Mouse (Mus musculus) cerebellum, adult 9-11 months (tissue): ENCODE results near the gene Olfr78.

ENCODE experiments used
- DNase-seq: peaks from one replicate; pipeline ENCODE4 v3.0.0; 2022

Gene Olfr78

DNA sequence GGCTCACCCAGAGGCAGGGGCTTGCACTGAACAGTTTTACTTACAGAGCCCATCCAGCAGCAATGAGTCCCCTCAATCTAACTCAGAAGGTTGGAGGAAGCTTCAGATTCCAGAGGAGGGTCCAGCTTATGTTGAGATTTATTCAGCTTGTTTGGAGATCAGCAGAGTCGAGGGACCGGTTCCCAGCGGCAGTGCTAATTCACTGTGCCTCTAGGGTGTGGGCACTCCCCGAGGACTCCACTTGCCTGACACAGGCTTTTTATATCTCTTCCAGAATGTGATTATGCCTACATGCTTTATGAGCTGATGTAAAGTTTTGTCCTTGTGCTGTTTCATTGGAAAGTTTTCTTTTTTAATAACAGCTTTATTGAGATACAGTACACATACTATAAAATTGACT, at the start of gene Olfr78, which contains the start of gene Olfr560:
Gene Olfr78, minus strand, starts transcription at position 206 of the 400 bp plus-strand sequence.
Gene Olfr560, minus strand, starts transcription at position 101 of the 400 bp plus-strand sequence.
- no peak for DNase-seq

DNA sequence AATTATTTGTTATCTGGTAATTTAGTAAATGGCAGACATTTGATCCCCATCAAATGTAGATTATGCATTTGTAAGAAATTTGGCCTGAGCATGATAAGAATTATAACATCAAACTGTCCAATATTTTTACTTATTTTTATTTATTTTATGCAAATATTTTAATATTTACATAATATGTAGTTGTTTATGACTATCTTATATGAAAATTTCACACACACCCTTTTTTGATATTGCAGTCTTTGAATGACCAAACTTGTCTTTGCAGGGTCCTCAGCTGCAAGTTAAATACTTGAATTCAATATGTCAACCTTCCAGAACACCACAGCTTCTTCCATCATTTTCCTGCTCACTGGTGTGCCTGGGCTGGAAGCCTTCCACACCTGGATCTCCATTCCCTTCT, 43.9 kb upstream of the Olfr78 start, which contains the start of gene Olfr564:
Gene Olfr564, plus strand, starts transcription at position 301 of the 400 bp plus-strand sequence.
- DNase-seq: no peak

DNA sequence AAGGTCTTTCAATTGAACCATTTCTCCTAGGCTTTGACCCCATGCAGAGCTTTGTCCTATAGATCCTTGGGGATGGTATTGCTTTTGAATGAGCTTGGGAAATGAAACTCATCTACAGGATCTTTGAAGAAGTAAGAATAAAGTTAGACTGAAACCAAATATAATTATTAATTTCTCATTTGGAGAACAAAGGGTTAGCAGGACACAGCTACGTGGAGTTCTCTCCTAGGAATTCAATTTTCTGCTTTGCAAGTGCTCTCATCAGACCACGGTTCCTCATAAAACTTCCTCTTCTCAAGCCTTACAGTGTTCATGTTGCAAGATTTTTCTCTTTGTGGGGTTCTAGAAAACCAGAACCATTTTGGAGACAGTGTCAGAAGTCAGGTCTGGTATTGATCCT, 11.7 kb upstream of the Olfr78 start, which contains the start of gene Olfr561:
Gene Olfr561, plus strand, starts transcription at position 301 of the 400 bp plus-strand sequence.
- no peak for DNase-seq

DNA sequence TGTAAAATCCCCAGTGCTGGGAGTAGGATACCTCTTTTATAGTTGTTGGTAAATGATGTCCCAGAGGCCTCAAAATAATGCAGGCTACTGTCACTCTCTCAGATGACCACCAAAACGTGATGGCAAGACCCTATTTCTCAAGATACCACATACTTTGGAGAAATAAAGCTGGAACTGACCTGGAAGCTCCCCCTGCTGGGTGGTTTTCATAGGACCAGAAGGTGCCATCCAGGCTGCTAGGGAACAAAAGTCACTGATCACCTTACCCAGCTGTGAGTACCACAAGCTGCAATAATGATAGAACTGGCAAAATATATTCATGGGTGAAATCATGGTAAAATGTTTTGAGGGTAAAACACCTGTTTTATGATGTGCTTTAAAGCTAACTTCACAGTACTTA, 7.2 kb downstream of the Olfr78 start:
- no peak for DNase-seq

DNA sequence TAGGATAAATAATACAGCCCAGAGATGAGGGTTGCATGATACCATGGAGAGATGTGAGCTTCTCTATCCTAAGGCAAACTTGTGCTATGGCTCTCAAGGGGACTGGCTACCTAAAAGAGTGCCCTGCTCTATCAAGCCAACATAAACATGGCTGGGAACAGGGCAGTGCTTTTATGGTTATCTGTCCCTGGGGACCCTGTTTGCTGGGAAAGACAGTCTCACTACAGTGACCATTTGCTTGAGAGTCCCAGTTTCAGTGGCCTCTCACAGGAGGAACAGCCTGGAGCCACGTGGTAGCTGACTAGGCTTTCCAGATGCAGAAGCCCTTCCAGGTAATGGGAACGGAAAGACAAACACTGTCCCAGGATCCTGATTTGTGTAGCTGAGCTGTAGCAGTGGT, 21.6 kb downstream of the Olfr78 start:
- no peak for DNase-seq

DNA sequence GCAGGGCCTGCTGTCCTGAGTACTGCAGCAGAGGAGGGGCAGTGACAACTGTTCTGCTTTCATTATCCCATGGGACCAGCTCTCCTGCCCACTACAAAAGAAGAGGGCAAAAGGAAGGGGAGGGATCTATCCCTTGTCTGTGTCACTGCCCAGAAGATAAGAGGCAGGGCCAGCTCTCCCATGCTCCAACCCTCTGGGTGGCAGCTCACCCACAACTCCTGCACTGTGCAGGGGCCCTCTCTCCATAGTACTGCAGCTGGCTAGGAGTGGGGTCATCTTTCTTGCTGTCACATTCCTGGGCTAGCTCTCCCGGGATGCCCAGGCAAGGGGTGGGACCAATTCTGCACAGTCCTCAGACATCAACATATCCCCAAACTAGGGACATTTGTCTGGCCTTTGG, 25.5 kb downstream of the Olfr78 start:
- no peak for DNase-seq

DNA sequence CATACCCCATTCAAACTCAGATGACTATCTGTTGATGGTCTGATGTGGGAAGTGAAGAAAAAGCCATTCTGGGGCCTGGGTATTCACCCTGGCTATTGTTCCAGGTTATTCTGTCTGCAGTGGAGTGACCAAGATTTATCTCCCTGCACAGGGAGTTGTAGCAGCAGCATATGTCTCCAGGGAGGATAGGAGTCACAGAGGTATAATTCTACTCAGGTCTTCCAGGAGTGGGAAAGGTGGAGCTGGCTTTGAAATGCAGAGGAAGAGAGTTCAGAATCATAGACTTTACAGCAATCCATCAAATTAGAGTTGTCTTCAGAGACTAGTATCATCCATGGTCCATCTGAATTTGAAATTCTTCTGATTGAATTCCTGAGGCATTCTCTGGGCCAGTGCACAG, 31.9 kb downstream of the Olfr78 start, which contains the start of gene Olfr559:
Gene Olfr559, minus strand, starts transcription at position 101 of the 400 bp plus-strand sequence.
- DNase-seq: no peak

DNA sequence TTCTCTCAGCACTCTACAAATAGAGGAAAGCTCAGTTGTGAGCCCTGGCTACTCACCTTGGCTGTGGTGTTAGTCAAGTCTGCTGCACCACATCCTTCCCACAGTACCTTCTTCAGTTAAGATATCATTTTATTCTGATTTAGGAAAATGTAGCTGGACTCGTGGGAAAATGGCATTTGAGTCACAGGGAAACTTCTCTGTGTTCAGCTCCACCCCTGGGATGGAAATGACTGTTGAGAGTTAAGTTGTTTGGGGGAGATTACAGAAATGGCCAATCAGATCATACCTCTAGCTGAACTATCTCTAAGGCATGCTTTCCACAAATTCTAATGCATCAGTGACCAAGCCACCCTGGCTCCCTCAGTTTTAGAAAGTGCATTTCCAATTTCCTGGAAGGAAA, 40.3 kb downstream of the Olfr78 start, which contains the start of gene Olfr33:
Gene Olfr33, minus strand, starts transcription at position 101 of the 400 bp plus-strand sequence.
- DNase-seq: no peak

DNA sequence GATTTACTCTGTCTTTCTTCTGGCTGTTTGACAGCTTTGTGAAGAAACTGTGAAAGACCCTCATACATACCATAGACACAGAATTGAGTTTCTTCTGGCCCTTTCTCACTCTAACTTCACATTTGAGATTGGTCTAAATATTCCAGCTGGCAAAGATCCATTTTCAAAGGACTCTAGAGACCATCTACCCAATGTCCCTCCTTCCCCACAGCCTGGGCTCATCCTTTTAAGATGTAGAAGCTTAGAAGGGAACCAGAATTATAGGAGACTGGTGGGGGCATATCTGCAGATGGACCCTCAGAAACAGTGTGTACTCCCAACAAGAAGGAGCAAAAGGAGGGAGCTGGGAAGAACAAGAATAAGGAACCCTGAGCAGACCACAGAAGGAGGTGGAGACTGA, 57.4 kb downstream of the Olfr78 start, which contains the start of gene Olfr558:
Gene Olfr558, plus strand, starts transcription at position 301 of the 400 bp plus-strand sequence.
- no peak for DNase-seq

DNA sequence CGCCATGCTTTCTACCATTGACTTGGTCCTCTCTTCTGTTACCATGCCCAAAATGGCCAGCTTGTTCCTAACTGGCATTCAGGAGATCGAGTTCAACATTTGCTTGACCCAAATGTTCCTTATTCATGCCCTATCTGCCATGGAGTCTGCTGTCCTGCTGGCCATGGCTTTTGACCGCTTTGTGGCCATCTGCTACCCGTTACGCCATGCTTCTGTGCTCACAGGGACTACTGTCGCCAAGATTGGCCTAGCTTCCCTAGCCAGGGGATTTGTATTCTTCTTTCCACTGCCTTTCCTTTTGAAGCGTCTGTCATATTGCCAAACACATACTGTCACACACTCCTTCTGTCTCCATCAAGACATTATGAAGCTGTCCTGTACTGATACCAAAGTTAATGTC, 60.8 kb downstream of the Olfr78 start:
- DNase-seq: peak; percentile 56

DNA sequence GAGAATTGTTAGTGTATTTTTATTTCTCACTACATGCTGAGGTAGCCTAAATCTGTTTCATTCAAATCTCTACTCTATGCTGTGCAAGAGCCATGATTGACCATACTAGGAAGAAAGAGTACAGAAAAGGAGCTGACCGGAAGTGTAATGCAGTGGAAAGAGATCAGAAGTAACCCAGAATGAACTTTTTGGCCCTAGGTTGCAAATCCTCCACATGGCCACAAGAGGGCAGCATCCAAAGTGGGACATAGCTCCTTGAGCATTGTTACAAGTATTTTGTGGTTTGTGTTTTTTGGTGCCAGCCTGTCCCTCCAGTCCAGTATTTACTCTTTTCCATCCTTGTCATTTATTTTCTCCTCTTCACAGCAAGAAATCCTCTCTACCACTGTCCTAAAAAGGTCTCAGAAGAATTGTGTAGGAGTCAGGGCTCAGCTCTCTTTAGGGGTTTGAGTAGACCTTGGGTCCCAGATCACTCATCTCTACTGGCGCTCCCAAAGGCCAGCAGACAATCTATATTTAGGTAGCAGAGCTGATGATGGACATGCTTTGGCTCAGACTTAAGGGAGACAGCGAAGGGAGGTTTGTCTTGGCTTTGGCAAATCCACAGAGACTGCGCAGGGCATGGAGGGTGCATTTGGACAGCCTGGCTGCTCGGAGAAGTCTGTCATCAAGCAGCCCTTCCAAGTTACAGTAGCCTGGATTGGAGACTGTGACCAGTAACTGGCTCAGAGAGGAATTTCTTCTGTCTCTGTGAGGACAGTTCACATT, 63.7 kb downstream of the Olfr78 start, which contains the start of gene Olfr557:
Gene Olfr557, plus strand, starts transcription at position 553 of the 768 bp plus-strand sequence.
- DNase-seq: no peak
